Mouse (Mus musculus) frontal cortex, postnatal 25 days (tissue): ENCODE measurements around the gene Gpr142.

ENCODE experiments used
- DNase-seq, 2 experiments: peaks; one replicate each; pipeline ENCODE4 v3.0.0; 2022; ENCODE audit warnings: low spot score in 2 of 2

Gpr142 gene

GRCm38 (mm10) chr11:114801906-114802305 lies 3.2 kb downstream of the Gpr142 start:
- no peak for DNase-seq

DNA sequence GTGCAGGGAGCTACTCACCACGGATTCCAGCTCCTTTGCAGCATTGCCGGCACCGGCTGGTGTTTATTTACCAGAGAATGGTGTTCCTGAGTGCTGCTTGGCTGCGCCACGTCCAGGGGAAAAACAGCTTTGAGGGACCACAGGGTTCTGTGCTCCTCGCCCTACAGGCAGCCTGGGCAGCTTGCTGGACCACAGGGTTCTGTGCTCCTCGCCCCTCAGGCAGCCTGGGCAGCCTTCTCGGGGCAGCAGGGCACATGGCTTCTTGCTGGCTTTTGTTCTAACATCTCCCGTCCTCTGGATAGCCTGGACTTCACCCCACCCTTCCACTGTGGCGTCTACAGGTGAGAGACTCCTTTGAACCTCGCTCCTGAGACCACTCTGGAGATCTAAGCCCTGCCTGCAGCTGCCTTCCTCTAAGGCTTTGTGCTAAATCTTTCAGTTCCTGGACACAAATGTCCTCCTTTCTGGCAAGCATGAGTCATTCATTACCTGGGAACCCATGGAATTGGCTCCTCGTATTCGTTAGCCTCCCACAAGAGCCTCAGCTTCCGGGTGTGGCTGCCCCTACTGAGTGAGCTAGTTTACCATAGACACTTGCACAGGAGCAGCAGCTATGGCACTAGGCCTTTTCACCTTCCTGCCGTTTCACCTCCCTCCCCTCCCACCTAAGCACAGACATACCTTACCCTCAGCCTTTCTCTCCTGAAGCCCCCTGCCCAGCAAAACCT lies 4.0 kb downstream of the Gpr142 start:
- DNase-seq = no peak

GRCm38 (mm10) chr11:114803990-114804389 lies 5.3 kb downstream of the Gpr142 start:
- no peak for DNase-seq

- no peak for DNase-seq
These were observed 8.3 kb downstream of the Gpr142 start for GRCm38 (mm10) chr11:114807025-114807424.

- no peak for DNase-seq
These were observed 9.1 kb downstream of the Gpr142 start for GRCm38 (mm10) chr11:114807686-114808427.

- DNase-seq = no peak
These were observed 10.6 kb downstream of the Gpr142 start for GRCm38 (mm10) chr11:114809371-114809770.

DNA sequence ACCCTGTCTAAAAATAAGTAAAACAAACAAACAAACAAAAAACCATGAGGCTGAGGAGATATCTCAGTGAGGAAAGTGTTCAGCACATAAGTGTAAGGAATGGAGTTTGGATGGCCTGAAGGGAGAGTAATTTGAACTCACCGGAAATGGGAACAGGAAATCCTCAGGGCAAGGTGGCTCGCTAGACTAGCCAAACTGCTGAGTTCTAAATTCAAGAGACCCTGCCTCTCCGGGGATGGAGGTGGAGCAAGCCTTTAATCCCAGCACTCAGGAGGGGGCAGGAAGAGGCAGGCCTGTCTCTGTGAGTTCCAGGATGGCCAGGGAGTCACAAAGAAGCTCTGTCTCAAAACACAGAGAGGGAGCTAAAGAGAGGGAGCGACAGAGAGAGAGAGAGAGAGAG lies 11.6 kb downstream of the Gpr142 start:
- DNase-seq = no peak

- peak; percentile 91 to 96 for DNase-seq
These were observed 14.1 kb downstream of the Gpr142 start for GRCm38 (mm10) chr11:114812731-114813240.

GRCm38 (mm10) chr11:114814873-114815592 lies 16.3 kb downstream of the Gpr142 start:
- no peak for DNase-seq

DNA sequence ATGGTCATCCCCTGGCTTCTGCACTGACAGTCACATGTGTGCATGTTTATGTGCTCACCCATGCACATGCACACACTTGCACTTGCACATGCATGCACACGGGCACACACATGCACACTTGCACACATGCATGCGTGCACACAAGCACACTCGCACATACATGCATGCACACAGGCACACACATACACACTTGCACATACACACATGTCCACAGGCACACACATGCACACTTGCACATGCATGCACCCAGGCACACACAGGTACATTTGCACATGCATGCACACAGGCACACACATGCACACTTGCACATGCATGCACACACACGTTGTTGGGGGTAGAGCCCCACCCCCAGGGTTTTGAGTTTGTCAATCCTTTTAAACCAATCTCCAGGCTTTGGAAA lies 18.2 kb downstream of the Gpr142 start:
- DNase-seq = no peak

GRCm38 (mm10) chr11:114818185-114818584 lies 19.5 kb downstream of the Gpr142 start:
- DNase-seq = no peak

DNA sequence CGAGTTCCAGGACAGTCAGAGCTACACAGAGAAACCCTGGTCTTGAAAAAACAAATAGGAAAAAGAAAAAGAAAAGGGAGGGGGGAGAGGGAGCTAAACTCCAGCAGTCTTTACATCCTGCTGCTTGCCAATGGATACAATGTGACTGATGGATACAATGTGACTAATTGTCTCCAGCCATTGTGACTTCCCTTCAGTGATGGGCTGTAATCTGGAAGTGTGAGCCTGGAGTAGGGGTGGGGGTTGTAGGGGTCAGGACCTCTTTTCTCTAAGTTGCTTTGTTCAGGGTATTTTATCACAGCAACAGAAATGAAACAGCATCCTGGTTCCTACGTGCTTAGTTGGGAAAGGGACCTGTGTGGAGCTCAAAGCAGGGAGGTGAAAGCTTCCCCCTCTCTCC lies 20.4 kb downstream of the Gpr142 start:
- no peak for DNase-seq

DNA sequence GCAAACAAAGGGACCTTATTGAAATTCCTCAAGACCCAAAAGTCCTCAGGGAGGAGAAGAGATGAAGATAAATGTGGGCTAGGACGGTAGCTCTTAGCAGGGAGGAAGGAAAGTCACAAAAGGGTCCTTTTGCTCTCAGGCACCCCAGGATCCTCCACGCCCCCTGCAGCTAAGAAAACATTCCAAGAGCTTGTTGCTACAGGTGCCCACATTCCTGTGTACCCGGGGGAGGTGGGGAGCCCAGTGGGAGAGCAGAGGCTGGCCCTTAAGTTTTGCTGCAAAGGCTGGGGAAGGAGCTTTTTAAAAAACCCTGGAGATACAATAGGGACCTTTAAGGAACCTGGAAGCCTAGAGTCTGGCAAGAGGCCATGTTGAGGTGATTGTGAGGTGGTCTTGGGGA lies 21.7 kb downstream of the Gpr142 start:
- DNase-seq = no peak

DNA sequence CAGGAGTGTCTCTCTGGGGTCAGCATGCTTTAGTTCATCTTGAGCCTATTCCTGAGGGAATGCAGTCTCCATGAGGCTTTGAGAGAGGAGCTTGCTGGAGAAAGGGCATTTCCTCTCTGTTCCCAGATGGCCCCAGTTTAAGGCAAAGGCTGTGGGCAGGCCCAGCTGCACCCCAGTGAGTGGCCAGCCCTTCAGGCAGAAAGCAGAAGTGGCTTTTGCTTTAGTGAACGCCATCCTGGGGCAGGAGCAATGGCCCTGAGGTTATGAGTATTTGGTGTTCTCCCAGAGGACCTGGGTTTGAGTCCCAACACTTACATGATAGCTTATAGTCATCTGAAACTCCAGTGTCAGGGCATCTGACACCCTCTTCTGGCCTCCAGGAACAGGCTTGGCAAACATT lies 22.6 kb downstream of the Gpr142 start:
- no peak for DNase-seq

DNA sequence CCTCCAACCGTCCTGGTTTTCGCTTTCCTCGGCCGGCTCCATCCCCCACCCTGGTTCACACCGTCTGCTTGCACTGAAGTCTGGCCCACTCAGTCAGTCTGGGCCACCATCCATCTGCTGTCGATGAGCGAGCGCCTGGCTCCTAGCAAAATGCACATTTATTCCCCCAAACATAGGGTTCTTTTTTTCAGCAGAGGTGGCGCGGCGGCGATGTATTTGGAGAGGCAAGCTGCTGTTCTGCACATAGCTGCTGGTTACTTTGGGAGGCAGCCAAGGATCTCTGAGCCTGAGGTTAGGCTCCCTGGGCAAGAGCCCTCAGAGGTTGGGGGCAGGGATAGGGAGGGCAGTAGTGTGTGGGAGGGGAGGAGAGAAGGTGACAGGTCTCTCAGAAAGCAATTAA lies 24.0 kb downstream of the Gpr142 start:
- DNase-seq = peak; percentile 59 to 63

DNA sequence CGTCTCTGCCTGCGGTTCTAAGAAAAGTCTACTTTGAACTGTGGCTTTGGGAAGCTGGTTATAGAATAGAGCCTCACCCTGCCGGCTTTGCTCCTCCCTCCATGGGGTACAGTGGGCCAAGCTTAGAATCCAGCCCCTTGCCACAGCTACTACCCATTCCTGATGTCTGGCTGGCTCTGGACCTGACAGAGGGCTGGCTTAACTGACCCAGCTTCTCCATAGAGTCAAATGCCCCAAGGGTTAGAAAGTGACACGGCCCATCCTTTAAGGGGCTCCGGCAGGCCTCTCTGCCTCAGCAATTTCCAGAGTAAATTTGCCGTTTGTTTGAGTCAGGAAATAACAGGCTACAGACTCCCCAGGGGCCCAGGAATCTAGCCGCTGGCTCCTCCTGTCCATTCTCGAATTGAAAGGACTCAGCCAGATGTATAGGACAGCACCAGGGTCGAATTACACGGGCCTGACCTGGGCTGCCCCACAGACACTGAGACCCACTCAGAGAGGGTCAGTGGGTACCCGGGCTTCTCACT lies 24.5 kb downstream of the Gpr142 start:
- DNase-seq = no peak

DNA sequence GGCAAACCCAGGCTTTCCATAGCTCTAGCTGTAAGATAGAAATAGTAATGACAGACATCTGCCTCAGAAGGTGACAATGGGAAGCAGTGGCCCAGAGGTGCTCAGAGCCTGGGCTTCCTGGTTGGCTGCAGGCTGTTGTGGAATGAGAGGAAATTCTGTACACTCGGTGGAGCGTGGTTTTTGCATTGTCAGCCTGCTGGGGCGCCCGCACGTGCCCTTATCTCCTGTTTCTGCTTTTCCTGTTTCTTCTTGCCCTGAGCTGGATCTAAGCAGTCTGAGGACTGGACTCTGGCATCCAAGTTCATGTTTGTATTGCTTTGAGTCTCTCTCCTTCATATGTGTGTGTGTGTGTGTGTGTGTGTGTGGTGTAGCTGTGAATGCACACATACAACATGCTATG lies 28.0 kb downstream of the Gpr142 start:
- no peak for DNase-seq

GRCm38 (mm10) chr11:114829499-114830432 lies 31.0 kb downstream of the Gpr142 start:
- no peak for DNase-seq

- DNase-seq = no peak
These were observed 31.7 kb downstream of the Gpr142 start for GRCm38 (mm10) chr11:114830433-114830773.

- no peak for DNase-seq
These were observed 34.4 kb downstream of the Gpr142 start for GRCm38 (mm10) chr11:114833166-114833565.

DNA sequence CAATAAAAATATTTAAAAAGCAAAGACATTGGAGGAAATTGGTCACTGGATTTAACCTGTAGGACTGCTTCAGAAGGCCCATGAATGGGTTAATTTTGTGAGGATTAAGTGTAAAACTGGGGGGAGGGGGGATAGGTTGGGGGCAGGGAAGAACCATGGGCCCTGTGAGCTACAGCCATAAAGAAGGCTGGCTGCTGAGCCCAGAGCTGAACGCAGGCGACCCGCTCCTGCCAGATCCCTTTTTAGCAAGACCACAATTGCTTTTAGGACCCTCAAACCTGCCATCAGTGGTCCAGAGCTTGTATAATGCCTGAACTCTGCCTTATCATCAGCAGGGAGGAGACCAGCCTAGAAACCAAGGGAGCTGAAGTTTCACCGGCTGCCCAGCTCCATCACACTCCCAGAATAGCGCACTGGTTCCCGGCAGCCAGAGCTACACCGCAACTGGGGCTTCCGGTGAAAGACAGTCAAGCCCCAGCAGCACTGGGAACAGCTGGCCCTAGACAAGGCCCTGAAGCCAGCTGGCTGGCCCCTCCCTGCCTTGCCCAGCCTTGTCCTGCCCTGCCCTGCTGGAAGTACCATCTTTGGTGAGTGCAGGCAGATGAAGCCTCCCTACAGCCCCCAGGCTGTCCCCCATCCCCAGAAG lies 45.2 kb downstream of the Gpr142 start:
- no peak for DNase-seq
